Mouse (Mus musculus): Measurements from ENCODE around the gene C8g. TPM values are rescaled to one million over a fixed set of nuclear protein-coding genes. Genes with fewer than 3 reads are reported as not detected.

Gene C8g
- 0.74 TPM for polyA plus RNA-seq (2012; fragmentation: generic; extraction: Trizol)

DNA sequence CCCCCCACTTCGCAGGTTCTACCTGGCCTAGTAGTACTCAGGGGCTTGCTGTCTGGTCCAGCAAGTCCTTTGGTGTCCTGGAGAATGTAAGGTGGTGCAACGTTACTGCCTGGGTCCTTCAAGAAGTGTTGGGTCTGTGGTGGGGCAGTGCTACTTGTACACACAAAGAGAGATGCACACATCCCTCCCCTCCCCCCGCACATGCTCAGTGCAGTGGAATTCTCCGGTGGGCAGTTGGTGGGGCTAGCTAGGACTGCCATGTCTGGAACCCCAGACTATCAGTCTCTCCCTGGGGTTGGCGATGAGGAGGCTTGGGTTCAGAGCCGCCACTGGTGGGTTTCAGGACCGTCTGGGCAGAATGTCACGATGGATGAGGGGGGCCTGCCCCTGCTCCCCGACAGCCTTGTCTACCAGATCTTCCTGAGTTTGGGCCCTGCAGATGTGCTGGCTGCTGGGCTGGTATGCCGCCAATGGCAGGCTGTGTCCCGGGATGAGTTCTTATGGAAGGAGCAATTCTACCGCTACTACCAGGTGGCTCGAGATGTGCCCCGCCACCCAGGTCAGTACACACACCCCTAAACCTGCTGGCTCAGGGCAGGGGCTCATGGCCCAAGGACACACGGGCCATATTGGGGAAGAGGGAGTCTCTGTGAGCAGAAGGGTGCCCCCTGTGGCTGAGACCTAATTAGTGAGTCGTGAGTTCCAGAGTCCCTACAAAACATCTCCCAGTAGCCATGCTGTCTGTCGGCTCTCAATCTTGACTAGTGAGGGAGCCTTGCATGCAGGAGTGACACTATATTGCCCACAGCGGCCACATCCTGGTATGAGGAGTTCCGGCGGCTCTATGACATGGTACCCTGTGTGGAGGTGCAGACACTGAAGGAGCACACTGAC lies at the start of gene C8g:
TSS of gene C8g (minus strand) at position 127 of the 894 bp plus-strand sequence.
- Histone ChIP-seq H3K79me2 (ENCODE audit: control insufficient read depth, insufficient read depth) (peaks cover 15% of the 10 kb centered on the region), H3K4me2 (ENCODE audit: low read depth) (peak within 1 kb of the TSS; percentile 91), H3ac (ENCODE audit: control insufficient read depth, insufficient read length) (peak within 1 kb of the TSS; percentile 56), H3K4me3 (peak within 1 kb of the TSS; percentile 74), H3K27me3 (ENCODE audit: control insufficient read depth, insufficient read depth, insufficient read length) (no peaks in the 10 kb centered on the region), H3K36me3 (ENCODE audit: control insufficient read depth, insufficient read depth) (peaks cover 3% of the 10 kb centered on the region)
- TF ChIP-seq CEBPB (IDR thresholded peaks at IDR 0.05; ENCODE audit: insufficient read depth, poor library complexity, severe bottlenecking) (no peak), REST (IDR thresholded peaks at IDR 0.05; ENCODE audit: insufficient read depth, insufficient read length) (no peak), TCF3 (IDR thresholded peaks at IDR 0.05; ENCODE audit: insufficient read length, low read depth) (no peak), USF1 (IDR thresholded peaks at IDR 0.05; ENCODE audit: low read depth) (no peak), POLR2A (IDR thresholded peaks at IDR 0.05; ENCODE audit: insufficient read length, low read depth) (no peak), POLR2AphosphoS2 (IDR thresholded peaks at IDR 0.05; ENCODE audit: insufficient read length, low read depth) (no peak), MYOD1 (IDR thresholded peaks at IDR 0.05; ENCODE audit: control insufficient read depth in 1 of 3, insufficient read length in 2 of 3, low read depth in 2 of 3) (no peak), MAX (IDR thresholded peaks at IDR 0.05; ENCODE audit: low read depth) (no peak)

DNA sequence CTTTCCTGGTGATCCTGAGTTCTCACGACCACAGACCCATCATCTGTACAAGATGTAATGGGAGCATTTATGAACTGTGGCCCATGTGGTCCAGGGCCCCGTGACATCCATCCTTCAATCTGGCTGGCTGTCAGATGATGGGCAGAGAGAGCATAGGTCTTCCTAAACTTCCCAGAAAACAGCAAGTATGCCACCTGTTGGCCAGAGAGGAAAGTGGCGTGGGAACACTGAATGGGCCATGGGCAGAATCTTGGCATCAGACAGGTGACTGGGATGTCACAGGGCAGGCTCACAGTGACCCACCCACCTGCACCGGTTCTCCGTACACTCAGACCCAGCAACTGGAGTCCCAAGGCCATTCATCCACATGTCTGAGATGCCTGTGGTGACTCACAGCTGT lies 49.7 kb upstream of the C8g start:
- H3K27me3 ChIP-seq (ENCODE audit: control insufficient read depth, insufficient read depth, insufficient read length) = no peaks in the 10 kb centered on the region
- no peak overlapping the region for H3ac ChIP-seq (ENCODE audit: control insufficient read depth, insufficient read length)
- no peak overlapping the region for H3K4me2 ChIP-seq (ENCODE audit: low read depth)
- H3K36me3 ChIP-seq (ENCODE audit: control insufficient read depth, insufficient read depth) = no peaks in the 10 kb centered on the region
- TF ChIP-seq SRF (IDR thresholded peaks at IDR 0.05; ENCODE audit: control insufficient read depth, insufficient read length, low read depth) (no peak), USF1 (IDR thresholded peaks at IDR 0.05; ENCODE audit: low read depth) (peak; percentile 25)
- H3K79me2 ChIP-seq (ENCODE audit: control insufficient read depth, insufficient read depth) = peaks cover 3% of the 10 kb centered on the region
- no peak overlapping the region for H3K4me3 ChIP-seq

DNA sequence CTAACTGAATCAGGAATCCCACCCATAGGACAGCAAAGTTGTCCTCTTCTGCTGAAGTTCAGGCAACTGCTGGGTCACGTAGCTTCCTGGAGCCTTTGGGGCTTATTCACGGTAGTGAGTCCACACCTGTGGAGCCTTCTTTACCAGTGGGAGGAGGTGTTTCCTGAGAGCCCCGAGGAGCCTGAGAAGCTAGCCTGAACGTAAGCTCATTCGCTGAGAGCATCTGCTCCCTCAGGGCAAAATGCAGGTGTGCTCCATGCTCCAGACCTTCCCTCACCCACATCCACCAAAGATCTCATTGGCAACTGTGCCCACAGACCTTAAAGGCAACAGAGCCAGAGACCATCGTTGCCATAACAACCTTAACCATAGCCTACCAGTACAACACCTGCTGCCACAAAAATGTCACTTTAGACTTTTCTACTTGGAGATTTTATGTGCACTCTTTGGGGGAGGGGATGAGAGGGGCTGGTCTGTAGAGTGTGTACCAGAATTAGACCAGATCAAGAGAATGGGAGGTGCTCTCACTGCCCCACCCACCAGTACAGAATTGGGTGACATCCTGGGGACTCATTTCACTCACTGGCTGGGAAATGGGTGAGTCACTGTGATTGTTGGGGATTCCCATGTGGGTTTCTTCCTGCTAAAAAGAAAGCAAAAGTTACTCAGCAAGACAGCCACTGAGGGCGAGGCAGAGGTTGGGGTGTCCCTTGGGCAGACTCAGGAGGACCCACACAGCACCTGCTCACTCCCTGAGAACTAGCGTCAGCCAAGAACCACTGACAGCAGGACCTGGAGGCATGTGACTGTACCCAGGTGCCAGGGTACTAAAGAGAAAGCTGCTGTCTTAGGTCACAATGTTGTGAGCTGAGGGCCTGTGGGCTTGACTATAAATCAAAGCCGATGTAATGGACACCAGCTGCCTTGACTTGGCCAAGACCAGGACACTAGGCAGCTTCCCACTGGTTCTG lies 47.8 kb upstream of the C8g start:
- TF ChIP-seq POLR2AphosphoS2 (IDR thresholded peaks at IDR 0.05; ENCODE audit: insufficient read length, low read depth) (no peak), MAX (IDR thresholded peaks at IDR 0.05; ENCODE audit: low read depth) (no peak), USF1 (IDR thresholded peaks at IDR 0.05; ENCODE audit: low read depth) (no peak), TCF12 (IDR thresholded peaks at IDR 0.05; ENCODE audit: insufficient read depth, poor library complexity, severe bottlenecking) (no peak), E2F4 (IDR thresholded peaks at IDR 0.05; ENCODE audit: insufficient read depth) (no peak), SRF (IDR thresholded peaks at IDR 0.05; ENCODE audit: control insufficient read depth, insufficient read length, low read depth) (no peak), TCF3 (IDR thresholded peaks at IDR 0.05; ENCODE audit: insufficient read length, low read depth) (no peak), MYOD1 (IDR thresholded peaks at IDR 0.05; ENCODE audit: control insufficient read depth in 1 of 3, insufficient read length in 2 of 3, low read depth in 2 of 3) (peak in 2 of 3 experiments; percentile 56 to 83), REST (IDR thresholded peaks at IDR 0.05; ENCODE audit: insufficient read depth, insufficient read length) (no peak), POLR2A (IDR thresholded peaks at IDR 0.05; ENCODE audit: insufficient read length, low read depth) (peak; percentile 27), MYOG (IDR thresholded peaks at IDR 0.05; ENCODE audit: control insufficient read depth in 1 of 3, insufficient read depth in 1 of 3, insufficient read length in 2 of 3, low read depth in 2 of 3) (peak in 1 of 3 experiments; percentile 76), CEBPB (IDR thresholded peaks at IDR 0.05; ENCODE audit: insufficient read depth, poor library complexity, severe bottlenecking) (no peak)
- Histone ChIP-seq H3K4me3 (no peak overlapping the region), H3K4me2 (ENCODE audit: low read depth) (peak overlapping the region; percentile 73), H3K27me3 (ENCODE audit: control insufficient read depth, insufficient read depth, insufficient read length) (no peaks in the 10 kb centered on the region), H3ac (ENCODE audit: control insufficient read depth, insufficient read length) (no peak overlapping the region), H3K79me2 (ENCODE audit: control insufficient read depth, insufficient read depth) (peaks cover 22% of the 10 kb centered on the region), H3K36me3 (ENCODE audit: control insufficient read depth, insufficient read depth) (no peaks in the 10 kb centered on the region)

DNA sequence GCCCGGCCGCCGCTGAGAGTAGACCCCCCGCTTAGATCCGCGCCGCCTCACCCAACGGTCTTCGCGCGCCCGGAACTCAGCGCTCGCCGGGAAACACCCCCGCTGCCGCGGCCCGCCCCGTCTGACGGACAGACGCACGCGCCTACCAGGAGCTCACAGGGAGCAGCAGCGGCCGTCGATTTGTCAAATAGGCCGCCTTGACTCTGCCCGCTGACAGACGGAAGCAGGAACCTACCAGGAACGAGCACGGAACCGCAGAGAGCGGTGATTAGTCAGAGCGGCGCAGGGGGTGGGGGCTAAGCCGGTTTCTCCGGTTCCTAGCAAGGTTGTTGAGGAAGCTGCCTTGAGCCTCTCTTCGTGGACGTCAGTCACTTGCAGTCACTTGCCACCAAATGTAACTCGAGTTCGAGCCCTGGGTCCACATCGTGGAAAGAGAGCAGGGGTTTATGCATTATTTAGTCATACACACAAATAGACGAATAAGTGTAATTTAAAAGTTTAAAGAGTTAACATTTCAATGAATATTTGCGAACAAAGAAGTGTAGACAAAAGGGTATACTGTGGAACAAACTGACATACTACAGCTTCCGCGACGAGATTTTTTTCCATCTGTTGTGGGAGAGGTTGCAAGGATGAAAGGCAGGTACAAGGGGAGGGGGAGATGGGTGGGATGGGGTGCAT lies 45.4 kb upstream of the C8g start, which contains the start of gene Traf2:
TSS of gene Traf2 (minus strand) at position 130 of the 681 bp plus-strand sequence.
- Histone ChIP-seq H3K36me3 (ENCODE audit: control insufficient read depth, insufficient read depth) (peaks cover 4% of the 10 kb centered on the region), H3K4me3 (peak within 1 kb of the TSS; percentile 77), H3K4me2 (ENCODE audit: low read depth) (peak within 1 kb of the TSS; percentile 93), H3K27me3 (ENCODE audit: control insufficient read depth, insufficient read depth, insufficient read length) (no peaks in the 10 kb centered on the region), H3ac (ENCODE audit: control insufficient read depth, insufficient read length) (peak within 1 kb of the TSS; percentile 28), H3K79me2 (ENCODE audit: control insufficient read depth, insufficient read depth) (peaks cover 46% of the 10 kb centered on the region)
- TF ChIP-seq E2F4 (IDR thresholded peaks at IDR 0.05; ENCODE audit: insufficient read depth) = peak; percentile 79
- no peak for TF ChIP-seq TCF12 (IDR thresholded peaks at IDR 0.05; ENCODE audit: insufficient read depth, poor library complexity, severe bottlenecking)
- peak; percentile 39 for TF ChIP-seq SRF (IDR thresholded peaks at IDR 0.05; ENCODE audit: control insufficient read depth, insufficient read length, low read depth)
- TF ChIP-seq MAX (IDR thresholded peaks at IDR 0.05; ENCODE audit: low read depth) = no peak
- TF ChIP-seq POLR2A (IDR thresholded peaks at IDR 0.05; ENCODE audit: insufficient read length, low read depth) = peak; percentile 66
- TF ChIP-seq POLR2AphosphoS2 (IDR thresholded peaks at IDR 0.05; ENCODE audit: insufficient read length, low read depth) = peak; percentile 66

All from myocyte (in vitro differentiated cells).